Mouse (Mus musculus) spleen, adult 12 weeks (tissue): ENCODE results near the gene Igfbp2.

Experiments
- DNase-seq: peaks from one replicate; pipeline ENCODE4 v3.0.0; 2022; ENCODE audit warnings: low spot score

The Igfbp2 gene

GRCm38 (mm10) chr1:72855729-72856128 lies 31.4 kb downstream of the Igfbp2 start:
- DNase-seq = no peak

GRCm38 (mm10) chr1:72856209-72856909 lies 32.1 kb downstream of the Igfbp2 start:
- DNase-seq = no peak

GRCm38 (mm10) chr1:72857142-72857541 lies 32.8 kb downstream of the Igfbp2 start:
- no peak for DNase-seq

- DNase-seq = no peak
Measured at GRCm38 (mm10) chr1:72857631-72858030, 33.3 kb downstream of the Igfbp2 start.

GRCm38 (mm10) chr1:72858286-72858685 lies 34.0 kb downstream of the Igfbp2 start:
- no peak for DNase-seq

GRCm38 (mm10) chr1:72858874-72859273 lies 34.6 kb downstream of the Igfbp2 start:
- DNase-seq = no peak

GRCm38 (mm10) chr1:72859963-72860362 lies 35.7 kb downstream of the Igfbp2 start:
- no peak for DNase-seq

- no peak for DNase-seq
Measured at GRCm38 (mm10) chr1:72860502-72860901, 36.2 kb downstream of the Igfbp2 start.

GRCm38 (mm10) chr1:72861702-72862101 lies 37.4 kb downstream of the Igfbp2 start:
- DNase-seq = no peak

- no peak for DNase-seq
Measured at GRCm38 (mm10) chr1:72862248-72862647, 37.9 kb downstream of the Igfbp2 start.

GRCm38 (mm10) chr1:72863692-72864091 lies 39.4 kb downstream of the Igfbp2 start:
- no peak for DNase-seq

- DNase-seq = no peak
Measured at GRCm38 (mm10) chr1:72864272-72864671, 40.0 kb downstream of the Igfbp2 start.

- DNase-seq = no peak
Measured at GRCm38 (mm10) chr1:72865900-72866299, 41.6 kb downstream of the Igfbp2 start.

GRCm38 (mm10) chr1:72866417-72866816 lies 42.1 kb downstream of the Igfbp2 start:
- no peak for DNase-seq

- no peak for DNase-seq
Measured at GRCm38 (mm10) chr1:72867346-72867745, 43.0 kb downstream of the Igfbp2 start.

GRCm38 (mm10) chr1:72868429-72869215 lies 44.3 kb downstream of the Igfbp2 start:
- DNase-seq = no peak

- DNase-seq = no peak
Measured at GRCm38 (mm10) chr1:72869275-72869674, 45.0 kb downstream of the Igfbp2 start.

- DNase-seq = no peak
Measured at GRCm38 (mm10) chr1:72869681-72870614, 45.6 kb downstream of the Igfbp2 start.

- no peak for DNase-seq
Measured at GRCm38 (mm10) chr1:72870615-72871336, 46.5 kb downstream of the Igfbp2 start.

- DNase-seq = no peak
Measured at GRCm38 (mm10) chr1:72871337-72871696, 47.0 kb downstream of the Igfbp2 start.

GRCm38 (mm10) chr1:72871697-72872411 lies 47.6 kb downstream of the Igfbp2 start:
- DNase-seq = no peak
